Mouse (Mus musculus) T-helper 1 cell (primary cell): Measurements from ENCODE around the gene Gm49630.
"Not testable (repeated sequence)": the region's sequence is repeated elsewhere in the genome, so short reads cannot be mapped to it uniquely, and the experiment has no call there.

Experiments used
- in situ Hi-C: fragments of 300-600 bp; cut with MboI, MseI; formaldehyde crosslinking; loops from one replicate; pipeline ENCODE4 v1.15.1; 2025; ENCODE audit warnings: high pct_unique_total_duplicates

The Gm49630 gene

DNA sequence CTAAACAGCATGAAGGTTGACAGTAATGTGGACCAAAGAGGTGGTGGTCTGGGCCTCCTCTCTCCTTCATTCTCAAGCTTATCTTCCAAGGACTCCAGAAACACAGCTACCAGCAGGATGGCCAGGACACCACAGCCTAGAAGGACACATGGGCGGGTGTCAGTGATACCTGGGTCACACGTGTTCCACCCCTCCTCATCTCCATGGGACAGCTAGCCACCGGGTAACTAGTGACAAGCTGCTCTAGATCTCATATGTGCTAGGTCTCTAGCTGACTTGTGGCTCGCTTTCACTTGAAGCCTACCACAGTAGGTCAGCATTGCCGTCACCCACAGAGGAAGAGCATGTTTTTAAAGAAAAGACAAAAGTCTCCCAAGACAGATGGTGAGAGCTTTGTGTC lies at the start of gene Gm49630:
TSS of gene Gm49630 (minus strand) at position 101 of the 400 bp plus-strand sequence.
- in situ Hi-C loops, result not testable (repeated sequence)

DNA sequence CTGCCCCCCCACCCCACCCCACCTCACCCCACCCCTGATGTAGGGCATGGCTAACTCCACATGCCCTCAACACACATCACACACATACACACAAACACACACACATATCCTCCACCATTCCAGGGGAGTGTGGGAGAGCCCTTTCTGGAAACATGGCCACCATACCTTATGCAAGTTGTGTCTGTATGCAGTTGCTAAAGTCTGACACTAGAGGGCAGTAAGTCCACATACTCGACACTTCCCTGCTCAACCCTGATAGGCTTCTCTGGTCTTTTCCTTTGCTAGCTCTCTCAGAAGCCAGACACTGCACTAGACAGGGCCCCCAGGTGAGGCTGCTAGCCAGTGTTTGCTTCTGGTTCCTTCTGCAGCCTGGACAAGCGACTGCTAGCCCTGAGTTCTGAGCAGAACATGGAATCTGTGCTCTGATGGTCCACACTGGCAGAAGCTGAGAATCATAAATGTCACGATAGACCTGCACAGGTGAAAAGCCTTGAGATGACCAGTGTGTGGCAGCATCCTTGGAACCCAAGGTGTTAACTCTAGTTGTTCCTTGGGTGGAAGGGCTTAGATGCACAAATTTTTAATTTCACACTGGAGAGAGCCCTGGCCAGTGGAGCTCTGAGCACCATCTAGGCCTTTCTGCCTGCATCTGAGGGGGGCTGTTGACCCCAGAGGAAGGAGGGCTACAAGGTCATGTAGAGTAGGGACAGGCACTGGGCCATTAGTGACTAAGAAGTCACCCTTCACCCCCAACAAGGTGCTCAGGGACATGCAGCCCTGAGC lies 48.6 kb upstream of the Gm49630 start:
- in situ Hi-C loops, result not testable (repeated sequence)

DNA sequence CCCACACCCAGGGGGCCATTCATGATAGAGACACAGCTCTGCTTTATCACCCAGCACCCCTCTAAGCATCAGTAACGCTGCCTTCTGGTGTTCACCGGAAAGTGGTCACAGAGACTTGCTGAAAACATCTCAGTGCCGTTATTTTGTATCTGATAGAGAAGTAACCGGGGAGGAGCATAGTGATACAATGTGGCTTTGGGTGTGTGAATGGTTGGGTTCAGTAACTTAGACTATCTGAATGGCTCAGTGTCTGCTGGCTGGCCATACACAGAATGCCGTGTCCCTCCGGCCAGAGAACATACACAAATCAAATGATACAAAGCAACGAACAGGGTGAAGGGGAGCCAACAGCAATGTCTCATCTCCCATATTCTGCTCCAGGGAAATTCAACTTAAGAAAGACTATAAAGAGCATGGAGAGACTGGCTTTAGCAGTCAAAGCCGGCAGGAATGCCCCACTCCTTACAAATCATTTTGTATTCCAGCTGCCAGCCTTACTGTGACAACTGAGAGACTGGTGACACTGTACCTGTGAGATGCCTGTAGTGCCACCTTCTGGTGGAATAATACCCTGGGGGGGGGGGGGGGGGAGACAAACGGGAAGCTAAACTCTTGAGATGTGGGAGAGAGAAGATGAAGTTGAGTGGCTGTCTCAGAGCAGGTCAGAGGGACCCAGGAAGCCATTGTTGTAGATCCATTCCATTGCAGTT lies 43.0 kb upstream of the Gm49630 start:
- in situ Hi-C loops, result not testable (repeated sequence)

DNA sequence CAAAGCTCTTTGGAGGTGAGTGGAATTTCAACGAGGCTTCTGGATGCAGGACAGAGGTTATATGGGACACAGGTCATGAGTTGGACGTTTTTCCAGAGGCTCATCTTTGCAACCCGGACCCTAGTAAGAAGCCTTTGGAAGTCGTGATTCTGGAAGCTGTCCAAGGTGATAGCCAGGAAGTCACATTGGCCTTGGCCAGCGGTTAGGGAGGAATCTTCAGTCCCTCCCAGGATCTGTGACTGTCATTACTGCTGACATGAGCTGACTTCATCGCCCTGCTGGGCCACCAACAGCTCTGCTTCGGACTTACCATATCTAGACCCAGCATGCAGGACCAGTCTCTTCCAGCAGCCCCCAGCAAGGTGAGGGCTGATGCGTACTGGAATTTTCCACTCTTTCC lies 41.6 kb upstream of the Gm49630 start:
- in situ Hi-C loops, result not testable (repeated sequence)

DNA sequence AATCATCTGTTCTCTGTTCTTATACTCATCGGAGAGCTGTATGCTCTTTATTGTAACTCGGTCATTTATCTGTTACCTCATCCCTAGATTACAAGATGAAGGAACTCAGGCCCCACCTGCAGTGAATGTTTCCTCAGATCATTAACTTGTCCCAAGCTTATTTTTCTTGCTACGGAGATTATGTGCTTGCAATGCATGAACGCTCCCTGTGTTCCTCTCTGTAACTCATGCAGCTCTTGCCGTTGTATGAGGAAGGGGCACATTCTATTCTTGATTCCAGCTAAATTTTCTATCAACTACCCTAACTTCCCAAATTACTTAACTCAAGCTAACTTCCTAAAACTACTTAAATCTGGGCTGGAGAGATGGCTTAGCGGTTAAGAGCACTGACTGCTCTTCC lies 28.0 kb upstream of the Gm49630 start:
- in situ Hi-C loops, result not testable (repeated sequence)

DNA sequence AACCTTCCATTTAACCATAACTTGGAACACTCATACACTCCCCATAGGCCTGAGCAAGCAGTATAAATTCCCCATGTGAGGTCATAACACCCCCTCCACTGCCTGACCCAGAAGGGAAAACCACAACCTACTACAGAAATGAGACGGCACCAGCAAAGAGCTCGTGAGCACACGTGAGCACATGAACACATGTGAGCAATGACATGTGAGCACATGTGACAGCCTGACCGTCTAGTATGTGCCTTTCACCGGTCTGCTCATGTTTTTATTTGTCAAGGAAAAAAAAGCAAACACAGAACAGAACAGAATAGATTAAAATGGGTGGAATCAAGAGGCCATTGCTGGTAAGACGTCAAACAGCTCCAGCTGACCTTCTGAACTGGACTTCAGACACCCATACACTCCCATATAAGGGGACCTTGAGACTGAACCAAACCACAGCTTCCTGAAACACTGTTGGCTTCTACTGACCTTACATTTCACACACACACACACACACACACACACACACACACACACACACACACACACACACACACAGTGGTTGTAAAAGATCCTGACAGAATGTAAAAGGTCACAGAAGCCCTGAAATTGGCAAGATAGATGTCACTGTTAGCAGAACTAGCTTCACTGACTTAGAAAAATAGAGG lies 26.5 kb upstream of the Gm49630 start:
- in situ Hi-C loops, result not testable (repeated sequence)

DNA sequence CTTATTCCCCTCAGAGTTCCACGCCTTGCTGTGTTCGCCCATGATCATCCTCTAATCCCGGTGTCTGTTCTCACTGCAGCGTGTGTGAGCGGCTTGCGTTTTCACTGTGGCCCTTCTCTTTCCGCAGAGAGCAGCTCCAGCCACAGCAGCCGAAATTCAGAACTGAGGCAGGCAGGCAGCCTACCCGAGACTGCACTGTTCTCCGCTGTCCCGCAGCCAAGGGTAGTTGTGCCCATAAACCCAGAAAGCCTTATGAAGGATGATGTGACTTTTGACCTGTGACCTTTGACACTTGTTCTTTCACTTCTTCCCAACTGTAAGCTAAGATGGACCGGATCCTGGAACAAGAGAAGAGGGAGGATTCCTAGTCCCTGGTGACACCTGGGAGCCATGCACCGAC lies 25.3 kb upstream of the Gm49630 start:
- in situ Hi-C loops, result not testable (repeated sequence)

DNA sequence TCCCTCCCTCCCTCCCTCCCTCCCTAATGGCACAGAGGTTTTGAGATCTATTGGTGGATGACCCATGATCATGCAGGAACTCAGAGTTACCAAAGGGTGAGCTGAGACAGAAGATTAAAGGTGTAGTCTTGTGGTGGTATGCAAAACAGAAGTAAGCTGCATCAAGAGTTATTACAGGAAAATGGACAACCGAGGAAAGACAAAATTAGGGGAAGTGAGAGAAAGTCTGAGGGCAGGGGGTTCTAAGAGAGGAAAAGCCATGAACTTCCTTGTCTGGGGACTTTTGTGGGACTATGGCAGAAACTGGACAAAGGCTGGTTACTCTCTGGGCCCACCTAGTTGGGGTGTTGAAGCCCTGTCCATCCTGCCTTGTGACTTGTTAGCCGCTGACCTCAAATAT lies 24.5 kb upstream of the Gm49630 start:
- in situ Hi-C loops, result not testable (repeated sequence)

DNA sequence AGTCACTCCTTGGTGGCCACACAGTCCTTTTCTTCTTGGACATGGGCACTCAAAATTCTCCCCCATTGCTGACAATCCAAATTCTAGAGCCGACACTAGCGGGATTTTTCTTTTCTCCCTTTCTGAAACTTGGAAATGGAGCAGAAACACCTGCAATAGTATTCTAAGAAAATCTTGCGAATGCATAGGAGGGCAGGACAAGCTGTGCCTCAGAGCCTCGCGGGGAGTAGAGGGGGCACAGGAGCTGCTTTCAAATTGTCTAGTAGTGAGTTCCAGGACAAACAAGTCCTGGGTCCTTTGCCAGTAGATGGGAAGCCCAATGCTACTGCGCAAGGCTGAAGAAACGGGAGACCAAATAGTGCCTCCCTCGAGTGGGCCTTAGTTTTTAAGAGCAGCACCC lies 23.9 kb upstream of the Gm49630 start:
- in situ Hi-C loops, result not testable (repeated sequence)

DNA sequence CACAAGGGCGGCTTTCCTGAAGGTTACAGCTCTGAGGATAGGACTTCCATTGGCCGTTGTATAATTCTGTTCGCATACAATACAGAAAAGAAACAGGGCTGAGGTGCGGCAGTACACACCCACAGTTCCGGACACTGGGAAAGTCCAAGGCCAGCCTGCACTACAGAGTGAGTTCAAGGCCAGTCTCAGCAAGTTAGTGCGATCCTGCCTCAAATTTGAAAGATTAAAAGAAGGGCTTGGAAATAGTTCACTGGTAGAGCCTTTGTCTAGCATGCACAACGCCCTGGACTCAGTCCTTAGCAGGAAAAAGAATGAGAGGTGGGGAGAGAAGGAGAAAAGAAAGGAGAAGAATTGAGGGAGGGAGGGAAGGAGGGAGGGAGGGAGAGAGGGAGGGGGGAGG lies 23.3 kb upstream of the Gm49630 start:
- in situ Hi-C loops, result not testable (repeated sequence)

DNA sequence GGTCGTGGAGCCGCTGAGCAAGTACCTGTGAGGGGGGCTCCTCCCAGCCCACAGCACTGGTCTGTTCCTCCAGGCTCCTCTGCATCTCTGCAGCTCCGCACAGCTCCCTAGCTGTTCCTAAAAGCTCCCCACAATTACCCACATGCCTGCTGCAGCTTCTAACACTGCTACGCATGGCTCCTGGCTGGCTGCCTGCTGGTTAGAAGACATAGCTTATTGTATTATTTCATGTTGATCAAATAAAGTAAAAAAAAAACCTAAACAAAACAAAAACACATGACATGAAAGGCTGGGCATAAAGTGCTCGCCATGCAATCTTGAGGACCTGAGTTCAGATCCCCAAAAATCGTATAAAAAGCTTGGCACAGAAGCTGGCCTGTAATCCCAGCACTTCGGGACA lies 18.1 kb upstream of the Gm49630 start:
- in situ Hi-C loops, result not testable (repeated sequence)

DNA sequence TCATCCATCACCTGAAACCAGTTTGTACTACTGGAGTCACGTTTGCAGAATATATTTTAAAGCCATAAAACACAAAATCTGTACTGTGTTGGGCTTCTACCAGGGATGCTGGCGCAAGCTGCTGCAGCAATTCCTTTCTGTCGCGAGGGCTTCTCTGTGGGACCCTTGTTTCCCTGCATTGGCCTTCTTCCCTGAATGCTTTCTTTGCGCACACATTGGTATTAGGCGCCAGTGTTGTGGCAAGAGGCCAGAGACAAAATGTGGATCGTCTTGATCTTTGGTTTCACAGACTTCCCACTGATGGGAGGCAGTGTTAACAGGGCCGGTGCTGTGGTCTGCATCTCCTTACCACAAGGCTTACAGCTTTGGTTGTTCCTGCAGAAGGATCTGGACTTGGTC lies 17.2 kb upstream of the Gm49630 start:
- in situ Hi-C loops, result not testable (repeated sequence)

DNA sequence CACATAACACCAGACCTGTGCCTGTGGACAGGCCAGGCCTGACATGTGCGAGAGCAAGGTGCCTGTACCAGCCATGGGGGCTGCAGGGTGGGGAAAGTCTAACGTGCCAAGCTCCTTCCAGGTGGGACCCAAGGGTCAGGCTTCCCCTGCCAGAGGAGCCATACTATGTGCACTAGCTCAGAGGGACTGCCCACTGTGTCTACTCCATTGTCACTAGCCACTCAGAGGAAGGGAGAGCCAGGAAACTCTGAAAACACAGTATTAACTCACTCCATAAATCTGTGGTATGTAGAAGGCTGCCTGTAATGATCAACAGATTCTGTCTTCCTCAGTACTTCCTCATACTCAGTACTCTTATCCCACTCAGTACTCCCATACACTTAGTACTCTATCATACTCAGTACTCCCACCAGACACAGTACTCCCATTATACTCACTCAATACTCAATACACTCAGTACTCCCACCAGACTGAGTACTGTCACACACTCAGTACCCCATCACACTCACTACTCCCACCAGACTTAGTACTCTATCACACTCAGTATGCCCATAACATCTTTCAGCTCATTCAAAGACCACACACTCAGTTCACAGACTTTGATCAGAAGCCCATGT lies 16.7 kb upstream of the Gm49630 start:
- in situ Hi-C loops, result not testable (repeated sequence)

DNA sequence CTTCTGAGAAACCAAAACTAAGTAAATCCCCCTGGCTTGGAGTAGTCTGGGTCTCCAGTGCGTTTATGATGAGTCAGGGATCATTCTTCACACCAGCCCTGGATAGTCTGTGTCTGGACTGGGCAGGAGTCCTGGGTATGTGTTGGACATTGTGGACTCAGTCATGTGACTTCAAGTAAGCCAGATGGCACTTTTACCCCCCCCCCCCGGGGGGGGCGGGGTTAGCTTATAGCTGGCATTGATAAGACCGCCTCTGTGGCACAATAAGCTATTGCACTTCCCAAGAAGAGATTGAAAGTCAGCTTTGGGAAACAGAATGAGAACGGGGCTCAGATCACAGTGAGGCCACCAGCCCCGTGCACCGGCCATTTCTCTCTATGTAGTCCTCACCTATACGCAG lies 14.2 kb upstream of the Gm49630 start:
- in situ Hi-C loops, result not testable (repeated sequence)

DNA sequence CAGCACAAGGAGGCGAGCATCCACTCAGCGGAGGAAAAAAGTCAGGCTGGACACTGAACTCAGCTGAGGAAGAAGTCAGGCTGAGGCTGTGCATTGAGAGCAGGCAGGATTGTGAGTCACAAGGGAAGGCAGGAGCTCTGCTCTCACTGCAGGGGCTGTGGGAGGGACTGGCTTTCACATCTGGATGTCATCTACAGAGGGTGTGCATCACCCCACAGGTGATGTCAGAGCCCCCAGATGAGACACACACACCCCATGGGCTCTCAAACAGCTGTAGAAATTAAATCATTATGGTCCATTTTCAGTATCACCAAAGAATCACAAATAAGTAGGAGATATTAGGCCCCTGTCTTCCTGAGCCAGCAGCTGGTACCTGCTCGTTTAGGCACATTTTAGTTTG lies 13.6 kb upstream of the Gm49630 start, which contains the start of gene Unc93a2:
TSS of gene Unc93a2 (minus strand) at position 101 of the 400 bp plus-strand sequence.
- in situ Hi-C loops, result not testable (repeated sequence)

DNA sequence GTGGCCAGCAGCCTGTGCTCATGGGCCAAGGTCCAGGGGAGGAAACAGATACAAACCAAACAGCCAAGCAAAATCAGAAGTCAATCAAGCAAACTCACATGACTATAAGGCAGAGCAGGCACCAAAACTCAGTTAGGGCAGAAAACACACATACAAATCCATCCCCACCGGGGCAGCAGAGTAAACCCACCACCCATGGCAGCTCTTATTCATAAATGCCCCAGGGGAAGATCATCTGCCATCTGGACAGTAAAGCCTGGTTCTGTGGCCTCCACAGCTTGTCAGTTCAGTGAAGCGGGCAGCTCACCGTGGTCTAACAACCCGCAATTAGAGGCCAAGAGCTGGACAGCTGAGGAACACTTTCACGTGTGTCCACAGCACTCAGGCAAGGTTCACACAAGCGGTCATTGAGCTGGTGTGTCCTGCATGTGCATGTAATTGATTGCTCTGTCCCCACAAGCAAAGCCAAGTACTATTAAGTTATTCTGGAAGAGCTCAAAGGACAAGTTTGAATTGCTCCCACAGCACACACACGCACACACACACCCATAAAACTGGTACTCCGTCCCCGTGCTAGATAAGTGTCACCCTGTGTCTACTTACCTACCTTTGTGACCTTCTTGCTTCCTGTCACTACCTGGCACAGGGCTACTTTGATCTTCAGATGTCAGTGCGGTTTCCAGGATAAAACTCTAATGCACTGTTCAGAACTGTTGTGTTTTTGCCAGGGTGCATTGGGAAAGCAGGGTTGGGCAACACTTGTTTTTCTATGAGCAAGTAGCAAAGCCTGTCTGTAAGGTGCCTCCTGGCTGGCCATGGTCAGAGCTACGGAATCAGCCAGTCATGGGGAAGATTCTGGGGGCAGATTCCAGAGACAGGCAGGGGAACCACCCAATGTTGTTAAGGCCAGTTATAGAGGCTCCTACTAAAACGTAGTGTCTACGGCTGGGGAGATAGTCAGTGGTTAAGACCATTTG lies 11.7 kb upstream of the Gm49630 start:
- in situ Hi-C loops, result not testable (repeated sequence)

DNA sequence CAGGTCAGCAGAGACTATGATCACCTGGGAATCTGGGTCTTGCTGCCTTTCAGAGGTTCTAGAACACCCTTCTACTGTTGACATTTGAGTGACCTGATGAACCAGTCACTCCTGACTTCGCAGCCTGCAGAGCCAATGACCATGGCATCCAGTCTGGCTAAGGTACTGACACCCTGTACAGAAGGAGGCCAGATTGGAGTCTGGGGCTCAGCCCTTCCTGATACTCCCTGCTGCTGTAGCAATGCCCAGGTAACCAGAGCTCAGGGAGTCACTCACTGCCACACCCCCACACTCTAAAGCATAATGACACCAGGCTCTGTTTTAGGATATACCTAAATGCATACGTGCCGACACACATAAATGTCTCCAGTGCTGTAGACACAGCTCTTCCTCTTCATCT lies 10.9 kb upstream of the Gm49630 start:
- in situ Hi-C loops, result not testable (repeated sequence)

DNA sequence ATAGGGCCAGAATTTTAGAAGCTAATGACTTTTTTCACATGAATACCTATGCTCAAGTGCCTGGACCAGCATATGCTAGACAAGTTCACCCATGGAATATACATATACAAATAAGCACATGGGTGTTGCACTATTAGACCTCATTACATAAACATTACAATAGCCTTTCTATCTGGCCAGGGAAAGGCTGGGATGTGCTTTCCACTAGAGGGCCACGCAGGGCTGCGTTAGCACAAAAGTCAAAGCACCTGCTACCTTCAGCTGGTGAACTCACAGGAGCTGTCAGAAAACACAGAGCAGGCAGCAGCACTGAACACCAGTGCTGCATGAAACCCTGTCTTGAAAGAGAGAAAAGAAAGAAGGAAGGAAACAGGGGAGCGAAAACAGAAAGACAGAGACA lies 6.1 kb upstream of the Gm49630 start:
- in situ Hi-C loops, result not testable (repeated sequence)

DNA sequence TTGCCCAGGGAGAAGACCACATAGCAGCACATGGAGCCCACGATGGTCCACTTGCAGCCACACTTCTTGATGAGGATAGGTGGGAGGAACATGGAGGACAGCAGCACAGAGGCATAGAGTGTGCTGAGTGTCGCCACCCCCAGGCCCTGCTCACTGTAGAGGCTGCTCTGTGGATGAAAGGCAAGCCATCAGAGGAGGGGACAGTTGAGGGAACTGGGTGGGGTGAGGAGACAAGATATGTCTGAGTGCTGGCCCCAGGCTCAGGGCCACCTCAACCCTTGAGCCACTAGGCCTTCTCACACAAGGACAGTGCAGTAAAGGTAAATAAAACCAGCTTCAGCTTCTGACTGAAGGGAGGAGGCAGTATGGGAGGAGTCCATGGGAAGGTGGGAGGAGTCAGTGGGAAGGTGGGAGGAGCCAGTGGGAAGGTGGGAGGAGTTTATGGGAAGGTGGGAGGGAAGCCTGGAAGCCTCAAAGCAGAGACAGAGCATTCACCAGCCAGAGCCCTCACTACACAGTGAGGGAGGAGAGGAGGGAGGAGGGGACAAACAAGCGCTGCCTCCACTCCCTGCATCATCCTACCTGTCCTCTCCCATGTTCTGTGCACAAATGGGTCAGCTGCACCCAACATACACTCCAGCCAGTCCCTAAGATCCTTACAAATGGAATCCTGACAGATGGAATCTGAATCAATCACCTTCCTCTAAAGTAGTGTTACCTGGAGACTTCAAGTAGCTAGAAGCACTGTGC lies 5.3 kb upstream of the Gm49630 start:
- in situ Hi-C loops, result not testable (repeated sequence)

DNA sequence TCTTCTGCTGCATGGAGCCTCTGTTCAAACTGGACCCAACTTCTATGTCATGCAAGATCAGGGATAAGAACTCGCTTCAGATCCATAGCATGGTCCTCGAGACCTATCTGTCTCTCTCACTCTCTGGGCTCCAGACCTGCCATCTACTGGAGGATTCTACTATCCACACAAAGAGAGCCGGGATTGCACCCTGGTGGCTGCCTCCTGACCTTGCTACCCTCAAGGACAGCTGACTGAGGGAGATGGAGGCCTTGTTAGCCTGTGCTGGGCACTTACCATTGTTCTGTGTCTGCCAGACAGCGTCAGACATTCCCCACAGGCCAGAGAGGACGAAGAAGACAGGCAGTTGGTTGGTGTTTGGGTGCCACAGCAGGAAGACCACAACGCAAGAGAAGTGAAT lies 2.4 kb downstream of the Gm49630 start:
- in situ Hi-C loops, result not testable (repeated sequence)
